Mouse (Mus musculus) embryonic facial prominence, embryonic 14.5 days (tissue): ENCODE results near the gene Asgr1. TPM values are rescaled to one million over a fixed set of nuclear protein-coding genes. Genes with fewer than 3 reads are reported as not detected.

ENCODE experiments used
- ATAC-seq: fragments of 200-750 bp; cut with Nextera tagmentation; 2 replicates; pipeline ENCODE4 v1.8.0; 2017; ENCODE audit warnings: low read depth, moderate number of reproducible peaks, moderate TSS enrichment
- DNase-seq: peaks from one replicate; pipeline ENCODE4 v3.0.0-alpha.2; 2015; ENCODE audit warnings: low spot score
- H3K27ac ChIP-seq: fragments of 300-500 bp; sonication (generic); replicated peaks from 2 replicates; pipeline ENCODE4 v1.5.1; 2014; ENCODE audit warnings: low read depth, mild to moderate bottlenecking, low read length, moderate library complexity
- H3K27me3 ChIP-seq: fragments of 300-500 bp; sonication (generic); replicated peaks from 2 replicates; pipeline ENCODE4 v1.6.1; 2014; ENCODE audit warnings: low read length; ENCODE audit not compliant: control insufficient read depth, insufficient read depth
- H3K36me3 ChIP-seq: fragments of 300-500 bp; sonication (generic); 2 replicates; pipeline ENCODE4 v1.6.1; 2014; ENCODE audit warnings: low read length, mixed read lengths; ENCODE audit not compliant: control insufficient read depth, insufficient read depth
- H3K4me1 ChIP-seq: fragments of 300-500 bp; sonication (generic); 2 replicates; pipeline ENCODE4 v1.6.1; 2014; ENCODE audit warnings: antibody characterized with exemption, low read length; ENCODE audit not compliant: control insufficient read depth, insufficient read depth
- H3K4me2 ChIP-seq: fragments of 300-500 bp; sonication (generic); 2 replicates; pipeline ENCODE4 v1.6.1; 2014; ENCODE audit warnings: low read depth, mild to moderate bottlenecking, low read length, moderate library complexity, mixed read lengths
- H3K4me3 ChIP-seq: fragments of 300-500 bp; sonication (generic); 2 replicates; pipeline ENCODE4 v1.5.1; 2014; ENCODE audit warnings: low read depth, mild to moderate bottlenecking, low read length
- H3K9ac ChIP-seq: fragments of 300-500 bp; sonication (generic); 2 replicates; pipeline ENCODE4 v1.6.1; 2014; ENCODE audit warnings: low read depth, mild to moderate bottlenecking, low read length, moderate library complexity, mixed read lengths
- H3K9me3 ChIP-seq: fragments of 300-500 bp; sonication (generic); 2 replicates; pipeline ENCODE4 v1.6.1; 2016; ENCODE audit warnings: low read length; ENCODE audit not compliant: control insufficient read depth
- WGBS: fragments of 180-500 bp; shearing (Covaris S2); extraction: QIAGEN DNeasy Blood & Tissue Kit; methylation state at CpG from one replicate; pipeline ENCODE4 v1.1.7; 2014; 5-methylcytosine and 5-hydroxymethylcytosine counted together
- polyA plus RNA-seq: library from polyadenylated mRNA; unstranded; fragments of >200 nt; fragmentation: Nextera tagmentation; extraction: Ambion mirVana; gene quantifications from 2 replicates; pipeline ENCODE4 v1.2.1, GENCODE M21; 2014

The Asgr1 gene
- polyA plus RNA-seq, 1 experiment from 2014 or later, result 2.2 TPM

GRCm38 (mm10) chr11:70043665-70044064, 10.2 kb upstream of the Asgr1 start:
- H3K4me2 ChIP-seq, result no peak overlapping the region
- DNase-seq (no peak), ATAC-seq (no peak)
- H3K9me3 ChIP-seq, result no peaks in the 10 kb centered on the region
- H3K27ac ChIP-seq, result no peak overlapping the region
- H3K36me3 ChIP-seq, result peaks cover 65% of the 10 kb centered on the region
- 82% methylated on average over 7 of the region's 7 CpGs for WGBS
- H3K4me1 ChIP-seq, result no peaks in the 10 kb centered on the region
- H3K4me3 ChIP-seq, result no peak overlapping the region
- H3K27me3 ChIP-seq, result no peaks in the 10 kb centered on the region
- no peak overlapping the region for H3K9ac ChIP-seq

GRCm38 (mm10) chr11:70045435-70045834, 8.4 kb upstream of the Asgr1 start:
- H3K4me2 ChIP-seq, result no peak overlapping the region
- H3K9ac ChIP-seq, result no peak overlapping the region; the same call in 1 of the 2 replicates
- H3K27me3 ChIP-seq, result no peaks in the 10 kb centered on the region
- no peaks in the 10 kb centered on the region for H3K4me1 ChIP-seq
- DNase-seq (no peak), ATAC-seq (no peak)
- no peak overlapping the region for H3K4me3 ChIP-seq
- no peak overlapping the region for H3K27ac ChIP-seq
- H3K36me3 ChIP-seq, result peaks cover 49% of the 10 kb centered on the region
- 16% methylated on average over 9 of the region's 9 CpGs for WGBS
- H3K9me3 ChIP-seq, result no peaks in the 10 kb centered on the region

- no peak overlapping the region for H3K27ac ChIP-seq
- H3K4me2 ChIP-seq, result no peak overlapping the region
- WGBS, result 34% methylated on average over 6 of the region's 6 CpGs
- H3K4me1 ChIP-seq, result no peaks in the 10 kb centered on the region
- H3K36me3 ChIP-seq, result peaks cover 14% of the 10 kb centered on the region
- DNase-seq, result no peak
- H3K27me3 ChIP-seq, result no peaks in the 10 kb centered on the region
- H3K9me3 ChIP-seq, result no peaks in the 10 kb centered on the region
- ATAC-seq, result no peak
- no peak overlapping the region for H3K9ac ChIP-seq
- H3K4me3 ChIP-seq, result no peak overlapping the region
Measured at GRCm38 (mm10) chr11:70049366-70049765, 4.5 kb upstream of the Asgr1 start.

- no peaks in the 10 kb centered on the region for H3K27me3 ChIP-seq
- no peak overlapping the region for H3K4me2 ChIP-seq
- no peaks in the 10 kb centered on the region for H3K4me1 ChIP-seq
- DNase-seq (no peak), ATAC-seq (no peak)
- no peak overlapping the region for H3K27ac ChIP-seq
- no peak overlapping the region for H3K4me3 ChIP-seq
- no peak overlapping the region for H3K9ac ChIP-seq
- peaks cover 9% of the 10 kb centered on the region for H3K36me3 ChIP-seq
- 63% methylated on average over 10 of the region's 10 CpGs for whole genome bisulfite sequencing
- H3K9me3 ChIP-seq, result no peaks in the 10 kb centered on the region
Measured at GRCm38 (mm10) chr11:70049816-70050215, 4.1 kb upstream of the Asgr1 start.

- H3K9me3 ChIP-seq, result no peaks in the 10 kb centered on the region
- H3K27me3 ChIP-seq, result no peaks in the 10 kb centered on the region
- H3K4me3 ChIP-seq, result no peak overlapping the region
- H3K9ac ChIP-seq, result no peak overlapping the region
- no peak overlapping the region for H3K27ac ChIP-seq
- 63% methylated on average over 7 of the region's 7 CpGs for WGBS
- no peaks in the 10 kb centered on the region for H3K36me3 ChIP-seq
- H3K4me2 ChIP-seq, result no peak overlapping the region
- ATAC-seq (no peak), DNase-seq (no peak)
- no peaks in the 10 kb centered on the region for H3K4me1 ChIP-seq
Measured at GRCm38 (mm10) chr11:70053156-70053555, 729 bp upstream of the Asgr1 start.

- 28% methylated on average over 16 of the region's 18 CpGs for WGBS
- Histone ChIP-seq H3K27me3 (no peaks in the 10 kb centered on the region), H3K4me1 (no peaks in the 10 kb centered on the region), H3K4me2 (peak overlapping the region; percentile 21), H3K9ac (0 out of 2 replicates have a peak overlapping the region, but pooled peaks have one; percentile 25), H3K36me3 (no peaks in the 10 kb centered on the region), H3K4me3 (no peak overlapping the region), H3K9me3 (no peaks in the 10 kb centered on the region), H3K27ac (no peak overlapping the region)
- ATAC-seq (peak; percentile 63), DNase-seq (peak; percentile 39)
Measured at GRCm38 (mm10) chr11:70055618-70056214, 1.8 kb downstream of the Asgr1 start.

- no peaks in the 10 kb centered on the region for H3K9me3 ChIP-seq
- H3K4me2 ChIP-seq, result no peak overlapping the region
- H3K36me3 ChIP-seq, result no peaks in the 10 kb centered on the region
- ATAC-seq (no peak), DNase-seq (no peak)
- H3K27me3 ChIP-seq, result no peaks in the 10 kb centered on the region
- H3K27ac ChIP-seq, result no peak overlapping the region
- WGBS, result 81% methylated on average over 9 of the region's 9 CpGs
- H3K4me1 ChIP-seq, result no peaks in the 10 kb centered on the region
- H3K4me3 ChIP-seq, result no peak overlapping the region
- no peak overlapping the region for H3K9ac ChIP-seq
Measured at GRCm38 (mm10) chr11:70057805-70058204, 3.9 kb downstream of the Asgr1 start.

- H3K27ac ChIP-seq, result no peak overlapping the region
- no peak overlapping the region for H3K9ac ChIP-seq
- no peak overlapping the region for H3K4me3 ChIP-seq
- 65% methylated on average over 6 of the region's 6 CpGs for WGBS
- no peak overlapping the region for H3K4me2 ChIP-seq
- H3K36me3 ChIP-seq, result no peaks in the 10 kb centered on the region
- ATAC-seq (no peak), DNase-seq (no peak)
- no peaks in the 10 kb centered on the region for H3K4me1 ChIP-seq
- H3K27me3 ChIP-seq, result no peaks in the 10 kb centered on the region
- H3K9me3 ChIP-seq, result no peaks in the 10 kb centered on the region
Measured at GRCm38 (mm10) chr11:70059930-70060329, 6.0 kb downstream of the Asgr1 start.

GRCm38 (mm10) chr11:70063053-70063452, 9.2 kb downstream of the Asgr1 start:
- no peaks in the 10 kb centered on the region for H3K9me3 ChIP-seq
- no peaks in the 10 kb centered on the region for H3K36me3 ChIP-seq
- H3K27ac ChIP-seq, result no peak overlapping the region
- no peak overlapping the region for H3K9ac ChIP-seq
- no peaks in the 10 kb centered on the region for H3K4me1 ChIP-seq
- no peaks in the 10 kb centered on the region for H3K27me3 ChIP-seq
- no peak overlapping the region for H3K4me3 ChIP-seq
- DNase-seq (no peak), ATAC-seq (no peak)
- WGBS, result 64% methylated on average over 3 of the region's 3 CpGs
- no peak overlapping the region for H3K4me2 ChIP-seq
